Mouse (Mus musculus) spleen, embryonic (tissue): ENCODE data around the gene Ankrd2.
"Not testable (repeated sequence)": the region's sequence is repeated elsewhere in the genome, so short reads cannot be mapped to it uniquely, and the experiment has no call there.

ENCODE experiments used
- CTCF ChIA-PET: fragments of 350-600 bp; sonication (Branson Sonifier 250); formaldehyde crosslinking; loops from one replicate; lab custom pipeline; 2022; lab: Charles Lee

Gene Ankrd2

GRCm38 (mm10) chr19:42051351-42051750, 15.6 kb downstream of the Ankrd2 start:
- CTCF ChIA-PET = no interaction called here

DNA sequence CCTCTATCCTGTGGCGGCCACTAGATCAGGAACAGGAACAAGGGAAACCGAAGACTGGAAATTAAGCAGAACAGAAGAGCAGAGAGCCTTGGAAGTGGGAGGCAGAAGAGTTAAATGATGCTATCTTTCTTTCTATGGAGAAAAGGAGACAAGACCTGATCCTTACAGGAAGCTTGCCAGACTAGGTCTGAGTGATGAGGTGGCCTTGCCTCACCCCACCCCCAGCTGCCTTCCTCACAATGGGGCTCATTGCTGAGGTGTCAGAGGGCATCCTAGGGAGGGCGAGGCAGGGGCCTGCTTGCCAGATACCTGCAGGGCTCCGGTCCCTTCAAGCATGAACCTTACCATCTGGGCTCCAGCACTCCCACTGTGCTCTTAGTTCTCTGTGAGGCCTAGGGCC, 16.1 kb downstream of the Ankrd2 start, which contains the start of gene 4933411K16Rik:
Gene 4933411K16Rik (plus strand): TSS at position 301 of the 400 bp plus-strand sequence.
- CTCF ChIA-PET = no interaction called here

DNA sequence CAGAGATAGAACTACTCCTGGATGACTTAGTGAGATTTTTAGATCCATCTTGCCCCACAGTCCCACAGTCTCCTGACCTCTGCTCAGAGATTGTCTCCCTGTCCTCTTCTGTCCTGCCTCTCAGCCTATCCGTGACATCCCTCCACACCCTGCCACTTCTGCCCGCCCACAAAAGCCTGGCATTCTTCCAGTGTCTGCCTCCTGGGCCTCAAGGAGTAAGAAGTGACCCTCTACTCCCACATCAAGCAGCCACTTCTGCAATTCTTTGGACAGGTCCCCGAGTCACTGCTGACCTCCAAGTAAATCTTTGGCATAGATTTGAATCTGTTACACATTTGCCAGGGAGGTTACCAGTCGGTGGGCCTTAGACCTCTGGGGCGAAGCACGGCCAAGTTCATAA, 18.5 kb downstream of the Ankrd2 start:
- CTCF ChIA-PET = no interaction called here

GRCm38 (mm10) chr19:42055881-42056280, 20.1 kb downstream of the Ankrd2 start:
- CTCF ChIA-PET = no interaction called here

GRCm38 (mm10) chr19:42056719-42057409, 21.1 kb downstream of the Ankrd2 start:
- CTCF ChIA-PET = no interaction called here

GRCm38 (mm10) chr19:42058426-42058825, 22.6 kb downstream of the Ankrd2 start:
- CTCF ChIA-PET = no interaction called here

DNA sequence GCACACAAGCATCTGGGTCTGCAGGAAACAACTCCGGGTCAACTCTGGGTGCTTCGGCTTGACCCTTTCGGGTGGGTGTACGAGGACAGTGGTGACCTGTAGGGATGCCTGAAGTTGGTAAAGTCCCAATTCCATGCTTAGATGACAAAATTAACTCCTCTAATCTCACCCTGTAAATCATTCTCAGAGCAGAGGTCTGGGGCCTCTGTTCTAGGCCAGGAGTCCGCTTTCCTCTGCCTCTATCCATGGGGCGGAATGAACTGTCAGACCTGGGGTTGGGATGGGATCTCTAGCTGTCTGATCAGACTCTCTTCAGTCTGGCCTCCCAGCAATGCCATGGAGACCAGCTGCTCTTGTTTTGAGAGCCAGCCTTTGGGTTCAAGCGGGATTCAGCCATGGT, 25.6 kb downstream of the Ankrd2 start:
- CTCF ChIA-PET = no interaction called here

DNA sequence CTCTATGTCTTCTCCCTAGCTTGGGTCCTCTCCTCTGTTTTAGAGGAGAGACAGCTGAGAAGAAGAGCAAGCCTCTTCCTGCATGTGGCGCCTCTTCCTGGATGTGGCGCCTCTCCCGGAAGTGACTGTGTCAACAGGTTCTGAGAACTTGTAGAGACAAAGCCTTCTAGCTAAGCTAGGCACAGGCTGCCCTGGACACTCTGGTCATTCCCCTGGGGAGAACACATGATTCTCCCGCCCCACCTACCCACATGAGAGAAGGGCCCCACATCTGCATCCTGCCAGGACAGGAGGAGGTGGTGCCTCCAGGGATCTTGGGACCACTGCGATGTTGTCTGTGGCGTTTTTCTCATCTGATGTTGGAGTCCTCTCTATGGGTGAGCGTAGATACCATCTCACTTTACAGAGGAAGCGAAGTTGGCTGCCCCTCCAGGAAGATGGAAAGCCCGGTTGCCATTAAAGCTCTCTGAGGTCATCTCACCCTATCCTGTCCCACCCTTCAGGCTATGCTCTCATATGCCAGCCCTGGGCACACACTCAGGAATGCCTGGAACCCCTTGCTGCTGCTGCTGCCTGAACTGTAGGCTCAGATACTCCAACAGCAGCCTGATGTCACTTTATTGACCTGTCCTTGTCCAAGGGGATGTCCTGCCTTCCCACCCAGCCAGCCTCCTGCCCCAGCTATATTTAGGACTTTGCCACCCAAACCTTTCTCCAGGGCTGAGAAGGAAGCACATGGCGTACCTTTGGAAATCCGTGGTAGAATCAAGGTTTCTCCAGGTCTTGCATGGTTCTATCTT, 32.8 kb downstream of the Ankrd2 start:
- CTCF ChIA-PET = interaction anchor here (0.9 kb wide), 1 partner anchor 18 kb away, joined by 3 read pairs; no protein-coding TSS in a partner anchor

DNA sequence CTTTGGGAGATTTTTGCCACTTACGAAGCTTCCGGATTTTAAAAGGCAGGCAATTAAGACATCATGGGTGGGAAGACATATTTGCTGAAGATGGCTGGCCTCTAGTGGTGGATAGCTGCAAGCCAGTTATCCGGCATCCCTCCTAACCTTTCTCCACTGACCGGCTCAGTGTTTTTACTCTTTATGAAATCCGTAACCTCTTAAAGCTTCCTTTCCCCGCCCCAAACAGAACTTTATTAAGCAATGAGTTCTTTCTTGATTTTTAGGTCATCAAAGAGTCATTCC, 33.4 kb downstream of the Ankrd2 start:
- CTCF ChIA-PET = interaction anchor here (0.9 kb wide), 1 partner anchor 18 kb away, joined by 3 read pairs; no protein-coding TSS in a partner anchor

- CTCF ChIA-PET = interaction anchor here (0.7 to 1.5 kb wide), 2 partner anchors 20 to 95 kb away, joined by 3 to 5 read pairs; no protein-coding TSS in a partner anchor
These were observed 35.4 kb downstream of the Ankrd2 start for GRCm38 (mm10) chr19:42071221-42071620.

DNA sequence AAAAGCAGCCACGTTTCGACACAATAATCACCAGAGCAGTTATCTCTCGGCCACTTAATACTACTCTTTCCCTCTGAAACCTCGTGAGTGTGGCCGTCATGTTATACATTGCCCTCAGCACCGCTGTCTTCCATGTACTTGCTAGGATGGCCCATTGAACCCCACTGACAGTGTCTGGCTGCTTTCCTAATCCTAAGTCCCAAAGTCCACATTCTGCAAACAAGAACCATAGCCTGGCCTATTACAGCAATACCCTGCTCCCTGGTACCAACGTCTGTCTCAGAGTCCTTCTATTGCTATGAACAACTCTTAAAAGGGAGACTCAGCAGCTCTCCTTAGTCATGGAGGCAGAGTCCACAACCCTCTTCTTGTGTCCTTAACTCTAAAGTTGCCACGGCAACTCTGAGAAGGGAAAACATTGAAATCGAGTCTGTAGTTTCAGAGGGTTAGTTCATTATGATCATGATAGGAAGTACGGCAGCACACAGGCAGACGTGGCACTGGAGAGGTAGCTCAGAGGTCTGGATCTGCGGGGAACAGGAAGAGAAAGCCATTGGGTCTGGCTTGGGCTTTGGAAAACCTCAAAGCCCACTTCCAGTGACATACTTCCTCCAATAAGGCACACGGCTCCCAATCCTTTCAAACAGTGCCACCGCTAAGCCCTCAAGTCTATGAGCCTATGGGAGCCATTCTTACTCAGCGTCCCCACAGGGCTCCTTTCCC, 36.2 kb downstream of the Ankrd2 start:
- CTCF ChIA-PET = interaction anchor here (1.5 kb wide), 1 partner anchor 95 kb away, joined by 3 read pairs; no protein-coding TSS in a partner anchor

DNA sequence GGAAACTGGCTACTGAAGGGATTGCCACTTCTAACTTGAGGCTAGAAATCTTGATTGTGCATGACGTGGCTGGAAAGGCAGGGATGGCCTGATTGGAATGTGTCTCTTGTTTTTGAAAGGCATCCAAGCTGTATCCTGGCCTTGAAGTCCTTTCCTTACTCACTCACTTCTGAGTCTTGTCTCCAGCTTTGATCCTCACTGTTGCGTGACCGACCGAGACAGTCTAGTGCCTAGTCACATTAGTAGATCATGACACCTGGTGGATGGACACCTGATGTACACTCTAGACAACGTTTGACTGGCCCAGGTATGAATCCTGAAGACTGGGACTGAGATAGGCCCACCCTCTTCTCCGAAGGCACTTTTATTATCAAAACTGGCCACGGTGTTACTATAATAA, 37.0 kb downstream of the Ankrd2 start:
- CTCF ChIA-PET = no interaction called here

GRCm38 (mm10) chr19:42075051-42075450, 39.3 kb downstream of the Ankrd2 start:
- CTCF ChIA-PET = no interaction called here

DNA sequence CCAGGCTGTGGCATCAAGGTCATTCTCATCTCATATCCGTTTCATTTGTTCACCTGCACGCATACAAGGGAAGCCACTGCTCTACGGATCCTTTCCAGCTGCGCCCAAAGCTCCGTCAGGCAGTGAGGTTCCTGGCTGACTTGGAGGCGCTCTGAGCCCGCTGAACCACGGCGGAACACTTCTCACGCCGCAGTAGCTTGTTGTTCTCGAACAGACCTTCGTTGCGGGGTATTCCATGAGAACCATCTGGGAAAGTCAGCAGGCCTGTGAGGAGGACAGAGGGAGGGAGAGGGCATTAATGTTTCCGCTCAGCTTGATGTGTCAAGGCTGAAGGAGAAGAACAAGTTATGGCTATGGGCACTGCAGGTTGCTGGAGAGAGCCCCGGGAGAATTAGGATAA, 40.2 kb downstream of the Ankrd2 start:
- CTCF ChIA-PET = no interaction called here

DNA sequence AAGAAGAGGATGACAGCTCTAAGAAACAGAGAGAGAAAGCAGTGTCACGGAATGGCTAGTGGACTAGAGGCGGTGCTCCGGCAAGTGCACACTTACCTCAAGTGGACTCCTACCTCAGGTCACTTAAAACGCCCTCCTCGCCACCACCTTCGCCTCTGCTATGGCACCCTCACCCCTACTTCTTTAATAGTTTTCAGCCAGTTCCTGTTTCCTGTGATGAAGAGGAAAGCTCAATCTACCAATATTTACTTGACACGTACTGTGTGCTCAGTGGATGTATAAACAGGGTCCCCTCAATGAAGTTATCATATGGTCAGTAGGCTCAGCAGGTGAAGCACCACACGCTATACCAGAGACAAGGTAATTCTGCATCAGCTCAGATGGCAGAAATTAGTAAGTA, 42.8 kb downstream of the Ankrd2 start:
- CTCF ChIA-PET = no interaction called here

DNA sequence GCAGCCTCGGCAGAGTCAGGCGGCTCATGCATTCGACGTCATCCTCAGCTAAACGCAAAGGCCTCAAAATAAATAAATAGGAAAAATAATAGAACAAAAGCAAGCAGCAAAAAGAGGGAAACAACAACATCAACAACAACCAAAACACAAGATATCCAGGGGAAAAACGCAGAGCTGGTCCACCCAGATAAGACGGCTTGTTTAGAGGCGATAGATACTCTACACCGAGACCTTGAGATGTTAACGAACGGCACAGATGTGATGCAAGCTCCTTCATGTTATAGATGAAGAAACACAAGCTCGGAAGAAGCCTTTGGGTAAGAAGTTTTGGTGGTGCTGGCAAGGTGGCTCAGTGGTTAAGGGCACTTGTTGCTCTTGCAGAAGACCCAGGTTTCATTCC, 43.2 kb downstream of the Ankrd2 start:
- CTCF ChIA-PET = no interaction called here

GRCm38 (mm10) chr19:42079950-42080349, 44.1 kb downstream of the Ankrd2 start:
- CTCF ChIA-PET = interaction anchor here (0.6 kb wide), 1 partner anchor 985 kb away, joined by 3 read pairs; no protein-coding TSS in a partner anchor

GRCm38 (mm10) chr19:42080469-42080868, 44.7 kb downstream of the Ankrd2 start:
- CTCF ChIA-PET = interaction anchor here (0.6 kb wide), 1 partner anchor 986 kb away, joined by 3 read pairs; no protein-coding TSS in a partner anchor

DNA sequence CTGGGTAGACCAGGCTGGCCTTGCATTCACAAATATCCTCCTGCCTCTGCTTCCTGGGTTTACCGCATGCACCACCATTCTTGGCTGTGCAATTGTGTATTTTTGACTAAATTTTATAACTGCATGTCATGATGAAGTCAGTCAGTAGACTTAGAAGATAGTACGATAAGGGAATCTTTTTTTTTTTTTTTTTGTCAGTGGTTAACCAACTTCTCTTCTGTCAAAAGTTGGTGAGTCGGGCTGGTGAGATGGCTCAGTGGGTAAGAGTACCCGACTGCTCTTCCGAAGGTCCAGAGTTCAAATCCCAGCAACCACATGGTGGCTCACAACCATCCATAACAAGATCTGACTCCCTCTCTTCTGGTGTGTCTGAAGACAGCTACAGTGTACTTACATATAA, 45.8 kb downstream of the Ankrd2 start:
- CTCF ChIA-PET = not testable (repeated sequence)

GRCm38 (mm10) chr19:42085690-42086089, 49.9 kb downstream of the Ankrd2 start:
- CTCF ChIA-PET = no interaction called here

DNA sequence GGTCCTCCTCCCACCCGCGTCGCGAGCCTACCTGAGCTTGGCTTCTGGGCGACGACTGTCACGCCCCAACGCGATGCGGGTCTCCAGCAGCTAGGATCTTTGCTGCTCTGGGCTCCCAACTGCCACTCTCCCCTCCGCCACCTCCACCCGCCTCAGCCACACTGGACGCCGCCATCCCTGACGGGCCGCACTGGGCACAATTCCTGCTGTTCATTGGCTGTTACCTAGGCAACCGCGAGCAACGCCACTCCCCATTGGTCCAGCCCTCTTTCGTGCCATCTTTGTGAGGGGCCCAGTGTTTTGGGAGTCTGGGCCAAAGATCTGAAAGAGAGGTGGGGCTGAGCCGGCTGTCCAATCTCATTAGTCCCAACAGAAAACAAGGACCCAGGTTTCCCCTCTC, 50.4 kb downstream of the Ankrd2 start, which contains the start of gene Morn4:
Gene Morn4 (minus strand): TSS at position 192 of the 400 bp plus-strand sequence.
- CTCF ChIA-PET = interaction anchor here (1.6 kb wide), 1 partner anchor 43 kb away, joined by 4 read pairs; no protein-coding TSS in a partner anchor
